13 mouse cellular contexts compared by ENCODE assay signal in the genomic region with DNA sequence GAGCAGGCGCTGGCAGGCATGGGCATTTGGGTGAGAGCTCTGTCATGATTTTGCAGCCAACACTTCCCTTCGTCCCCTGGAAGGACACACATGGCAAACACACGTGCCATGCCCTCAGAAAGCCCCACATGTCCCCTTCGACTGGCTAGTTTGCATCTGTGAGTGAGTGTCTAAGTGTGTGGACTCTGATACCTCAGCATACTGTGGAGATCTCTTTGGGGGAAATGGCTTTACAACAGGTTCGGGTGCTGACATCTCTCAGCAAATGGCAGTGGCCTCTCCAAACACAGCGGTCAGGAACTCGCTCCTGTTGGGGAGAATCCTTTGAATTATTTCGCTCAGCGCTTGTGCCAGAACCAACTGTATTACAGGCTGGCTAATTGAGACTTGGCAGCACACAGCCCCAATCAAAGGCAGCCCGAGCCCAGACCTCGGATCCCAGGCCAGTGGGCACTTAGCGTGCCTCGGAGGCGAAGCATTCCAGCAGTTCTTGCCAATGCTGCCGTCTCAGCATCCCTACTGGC.
DNase-seq lines count a peak whose midpoint lies in the region; ATAC-seq and TF ChIP-seq lines count a peak whose summit lies in the region.
"Had no signal": no experiment of that assay in that cellular context is flagged by ENCODE, and none has a peak within 500 bp of the region (broad histone marks: within the 10 kb centered on the region; RNA-seq: fewer than 3 reads in every experiment).

No protein-coding gene starts in this region.

- H3K9me3 ChIP-seq in heart, embryonic 12.5 days (replicated peaks) = no peaks in the 10 kb centered on the region
- H3K9me3 ChIP-seq: hindbrain, embryonic 12.5 days had no signal

- H3K4me1 ChIP-seq in heart, embryonic 12.5 days (replicated peaks) = no peaks in the 10 kb centered on the region
- H3K4me1 ChIP-seq: hindbrain, embryonic 12.5 days had no signal

- 81% methylated on average over 15 of the region's 15 CpGs for WGBS in heart, embryonic 12.5 days

- no peak for TF ChIP-seq POLR2A in brain, embryonic 14.5 days (IDR thresholded peaks at IDR 0.05; ENCODE audit: borderline replicate concordance, extremely low read depth, insufficient read depth, insufficient read length, poor library complexity, severe bottlenecking)

- no peak overlapping the region for H3K4me2 ChIP-seq in heart, embryonic 12.5 days
- H3K4me2 ChIP-seq: hindbrain, embryonic 12.5 days; liver, embryonic 11.5 days had no signal

- no peak overlapping the region for H3K27ac ChIP-seq in heart, embryonic 12.5 days (ENCODE audit: poor library complexity, severe bottlenecking)
- H3K27ac ChIP-seq: hindbrain, embryonic 12.5 days; macrophage; stomach, postnatal 0 days had no signal

- DNase-seq in heart, adult 11 months = peak; percentile 98
- DNase-seq in brain, embryonic 14.5 days (ENCODE audit: low read depth) = peak; percentile 90
- DNase-seq in heart, adult 8-10 months (ENCODE audit: low spot score) = peak; percentile 49
- DNase-seq in layer of hippocampus, postnatal 10 days (ENCODE audit: low spot score in 2 of 2) = peak; percentile 59 to 70
- no peak for DNase-seq in urinary bladder, postnatal 25 days (ENCODE audit: low spot score)
- DNase-seq in urinary bladder, adult 2 months (ENCODE audit: low spot score) = no peak
- DNase-seq: kidney, postnatal 4 days had no signal

- TF ChIP-seq CTCF in brain, embryonic 14.5 days (IDR thresholded peaks at IDR 0.05; ENCODE audit: borderline replicate concordance, extremely low read depth, insufficient read depth, insufficient read length) = no peak

- no peaks in the 10 kb centered on the region for H3K27me3 ChIP-seq in heart, embryonic 12.5 days (replicated peaks)
- H3K27me3 ChIP-seq: hindbrain, embryonic 12.5 days had no signal

- no peaks in the 10 kb centered on the region for H3K36me3 ChIP-seq in heart, embryonic 12.5 days
- H3K36me3 ChIP-seq: hindbrain, embryonic 12.5 days had no signal

- no peak overlapping the region for H3K4me3 ChIP-seq in heart, embryonic 12.5 days
- H3K4me3 ChIP-seq: hindbrain, embryonic 12.5 days had no signal

- ATAC-seq in heart, embryonic 12.5 days (ENCODE audit: insufficient number of reproducible peaks, low FRiP score) = no peak
- ATAC-seq: CD4-positive, CD25-positive, alpha-beta regulatory T cell, adult 4 months had no signal

- no peak overlapping the region for H3K9ac ChIP-seq in heart, embryonic 12.5 days
- H3K9ac ChIP-seq: hindbrain, embryonic 12.5 days had no signal

Comparison
In these comparisons a context has a peak if more than half of its experiments do, and no peak if none do; other contexts are left out.
1. DNase-seq: peak in heart, adult 11 months (single experiment), brain, embryonic 14.5 days (single experiment), heart, adult 8-10 months (single experiment) and layer of hippocampus, postnatal 10 days (2 of 2); none in urinary bladder, postnatal 25 days (single experiment) and urinary bladder, adult 2 months (single experiment).